Mouse (Mus musculus): ENCODE measurements at regions not wholly inside any gene's neighbourhood (a gene's known extent, or its start where the extent isn't known, plus 50 kb on each side); places are given as distances from the start of the nearest gene placed in this dataset.
A peak's percentile ranks its signal among the peaks of the same experiment; 100 is the strongest.

GRCm38 (mm10) chr10:46826012-46826411, 1248.4 kb downstream of the Hace1 start:
- DNase-seq (ENCODE audit: low read depth, low spot score), result no peak

GRCm38 (mm10) chr10:46826639-46827038, 1249.0 kb downstream of the Hace1 start:
- peak; percentile 67 for DNase-seq (ENCODE audit: low read depth, low spot score)

GRCm38 (mm10) chr10:46827109-46827812, 1249.6 kb downstream of the Hace1 start:
- peak; percentile 74 for DNase-seq (ENCODE audit: low read depth, low spot score)

- DNase-seq (ENCODE audit: low read depth, low spot score), result no peak
Observed at GRCm38 (mm10) chr10:46828164-46828563, 1250.5 kb downstream of the Hace1 start.

- no peak for DNase-seq (ENCODE audit: low read depth, low spot score)
Observed at GRCm38 (mm10) chr10:46845578-46846314, 1268.1 kb downstream of the Hace1 start.

Data from brain, embryonic 18.5 days (tissue).